Comparison of ENCODE assay signal across 17 mouse cellular contexts in genomic region chr11:90855324-90855723, GRCm38 (mm10).
"Had no signal": no experiment of that assay in that cellular context is flagged by ENCODE, and none has a peak within 500 bp of the region (broad histone marks: within the 10 kb centered on the region; RNA-seq: fewer than 3 reads in every experiment).

No protein-coding gene starts in this region.

- H3K27ac ChIP-seq: limb, embryonic 12.5 days; limb, embryonic 15.5 days; liver, embryonic 14.5 days; macrophage; stomach, embryonic 15.5 days had no signal

- H3K9ac ChIP-seq: limb, embryonic 12.5 days; limb, embryonic 15.5 days; liver, embryonic 14.5 days; liver, postnatal 0 days; lung, embryonic 14.5 days; stomach, embryonic 15.5 days had no signal

- H3K4me2 ChIP-seq: limb, embryonic 12.5 days; limb, embryonic 15.5 days; liver, embryonic 11.5 days; lung, embryonic 14.5 days; stomach, embryonic 15.5 days had no signal

- H3K27me3 ChIP-seq: limb, embryonic 12.5 days; limb, embryonic 15.5 days; stomach, embryonic 15.5 days had no signal

- H3K36me3 ChIP-seq: limb, embryonic 12.5 days; limb, embryonic 15.5 days; stomach, embryonic 15.5 days had no signal

- H3K4me1 ChIP-seq: limb, embryonic 12.5 days; limb, embryonic 15.5 days; stomach, embryonic 15.5 days had no signal

- DNase-seq: kidney, adult 18-20 months; kidney, adult 9 months; kidney, postnatal 14 days; kidney, postnatal 4 days; left cerebral cortex, postnatal 4 days; liver, postnatal 0 days; lung, embryonic 14.5 days; right cerebral cortex, postnatal 25 days; spleen, adult 18-20 months; thymus, postnatal 25 days had no signal

- ATAC-seq: liver, postnatal 0 days; lung, postnatal 0 days had no signal

- H3K4me3 ChIP-seq: limb, embryonic 12.5 days; limb, embryonic 15.5 days; stomach, embryonic 15.5 days had no signal

- H3K9me3 ChIP-seq: limb, embryonic 12.5 days; limb, embryonic 15.5 days; stomach, embryonic 15.5 days had no signal
